Mouse (Mus musculus) monocyte, adult 5-6 weeks (primary cell): ENCODE data around the gene Hsph1. TPM values are rescaled to one million over a fixed set of nuclear protein-coding genes. Genes with fewer than 3 reads are reported as not detected.

Experiments used
- ATAC-seq: fragments of 153-309, 156-312 bp; replicated peaks from 2 replicates; pipeline ENCODE4 v1.8.0; 2017; ENCODE audit warnings: mild to moderate bottlenecking; ENCODE audit not compliant: low TSS enrichment, insufficient number of reproducible peaks, severe bottlenecking, poor library complexity, low FRiP score
- total RNA-seq: library from RNA; stranded (forward); fragments of 200-1000, 200-491, 200-594 nt; gene quantifications from 3 replicates; pipeline ENCODE4 v1.2.3, GENCODE M21; 2017

Gene Hsph1
- total RNA-seq = 27.5 to 77.0 TPM (median 49.1 TPM) in 3 replicates

GRCm38 (mm10) chr5:149636075-149636920 is at the start of gene Hsph1:
TSS of gene Hsph1 (minus strand) at chr5:149636376.
- peak; percentile 97 for ATAC-seq

- ATAC-seq = no peak
Measured at GRCm38 (mm10) chr5:149680946-149681345, 44.8 kb upstream of the Hsph1 start.

- no peak for ATAC-seq
Measured at GRCm38 (mm10) chr5:149679886-149680285, 43.7 kb upstream of the Hsph1 start.

GRCm38 (mm10) chr5:149679362-149679761 is 43.2 kb upstream of the Hsph1 start:
- ATAC-seq = no peak

- ATAC-seq = no peak; the same call in none of the 2 replicates
Measured at GRCm38 (mm10) chr5:149678990-149679348, 42.8 kb upstream of the Hsph1 start.

GRCm38 (mm10) chr5:149678100-149678989 is 42.2 kb upstream of the Hsph1 start, which contains the start of gene B3glct:
TSS of gene B3glct (plus strand) at chr5:149678230.
- ATAC-seq = peak; percentile 66

GRCm38 (mm10) chr5:149677196-149677595 is 41.0 kb upstream of the Hsph1 start:
- ATAC-seq = no peak

GRCm38 (mm10) chr5:149663417-149663816 is 27.2 kb upstream of the Hsph1 start:
- no peak for ATAC-seq

- no peak for ATAC-seq
Measured at GRCm38 (mm10) chr5:149662980-149663379, 26.8 kb upstream of the Hsph1 start.

GRCm38 (mm10) chr5:149661428-149661827 is 25.3 kb upstream of the Hsph1 start:
- no peak for ATAC-seq

GRCm38 (mm10) chr5:149659414-149659780 is 23.2 kb upstream of the Hsph1 start:
- no peak for ATAC-seq

- no peak for ATAC-seq
Measured at GRCm38 (mm10) chr5:149658741-149659413, 22.7 kb upstream of the Hsph1 start.

GRCm38 (mm10) chr5:149658022-149658421 is 21.8 kb upstream of the Hsph1 start:
- ATAC-seq = no peak

GRCm38 (mm10) chr5:149655636-149656035 is 19.5 kb upstream of the Hsph1 start:
- ATAC-seq = no peak

GRCm38 (mm10) chr5:149650179-149650553 is 14.0 kb upstream of the Hsph1 start:
- ATAC-seq = no peak

GRCm38 (mm10) chr5:149649499-149650178 is 13.5 kb upstream of the Hsph1 start:
- ATAC-seq = no peak

- ATAC-seq = no peak
Measured at GRCm38 (mm10) chr5:149648895-149649406, 12.8 kb upstream of the Hsph1 start.

- no peak for ATAC-seq
Measured at GRCm38 (mm10) chr5:149648196-149648595, 12.0 kb upstream of the Hsph1 start.
